12 mouse cellular contexts compared by ENCODE assay signal in genomic region chr8:3208729-3209128, GRCm38 (mm10).
"Had no signal": no experiment of that assay in that cellular context is flagged by ENCODE, and none has a peak within 500 bp of the region (broad histone marks: within the 10 kb centered on the region; RNA-seq: fewer than 3 reads in every experiment).

No protein-coding gene starts in this region.

- H3K36me3 ChIP-seq: stomach, embryonic 15.5 days had no signal

- ATAC-seq: midbrain, embryonic 15.5 days had no signal

- DNase-seq: liver, embryonic 13.5 days; lung, adult 2 months; right cerebral cortex, adult 18-20 months; right cerebral cortex, postnatal 14 days; right cerebral cortex, postnatal 4 days; spleen, adult 18-20 months; thymus, postnatal 25 days had no signal

- H3K4me2 ChIP-seq: liver, embryonic 13.5 days; midbrain, embryonic 12.5 days; midbrain, embryonic 15.5 days; stomach, embryonic 15.5 days had no signal

- H3K9ac ChIP-seq: liver, embryonic 13.5 days; midbrain, embryonic 12.5 days; midbrain, embryonic 15.5 days; stomach, embryonic 15.5 days had no signal

- H3K27ac ChIP-seq: kidney, postnatal 0 days; liver, embryonic 13.5 days; midbrain, embryonic 12.5 days; midbrain, embryonic 15.5 days; stomach, embryonic 15.5 days had no signal

- H3K4me3 ChIP-seq: liver, embryonic 13.5 days; midbrain, embryonic 12.5 days; midbrain, embryonic 15.5 days; myocyte; stomach, embryonic 15.5 days had no signal

- H3K9me3 ChIP-seq: liver, embryonic 13.5 days; midbrain, embryonic 12.5 days; midbrain, embryonic 15.5 days; stomach, embryonic 15.5 days had no signal

- H3K27me3 ChIP-seq: liver, embryonic 13.5 days; midbrain, embryonic 12.5 days; midbrain, embryonic 15.5 days; stomach, embryonic 15.5 days had no signal

- H3K4me1 ChIP-seq: liver, embryonic 13.5 days; midbrain, embryonic 12.5 days; midbrain, embryonic 15.5 days; stomach, embryonic 15.5 days had no signal
